Mouse (Mus musculus): ENCODE results near the gene Agpat1. TPM values are rescaled to one million over a fixed set of nuclear protein-coding genes. Genes with fewer than 3 reads are reported as not detected.

Agpat1 gene
- total RNA-seq, 2 experiments from 2014 or later = 56.3 to 57.9 TPM

GRCm38 (mm10) chr17:34646906-34647787, 43.1 kb downstream of the Agpat1 start, which contains the start of gene Atf6b:
Gene Atf6b, plus strand, starts transcription at chr17:34647146.
- intact Hi-C loops (cut with DNase I) = no loop called here
- peak; percentile 93 for DNase-seq

- DNase-seq = peak in 1 of 2 experiments; percentile 1
Observed at GRCm38 (mm10) chr17:34648141-34648890, 44.3 kb downstream of the Agpat1 start.

GRCm38 (mm10) chr17:34649106-34649864, 45.2 kb downstream of the Agpat1 start:
- intact Hi-C loops (cut with DNase I) = no loop called here
- DNase-seq = no peak

More at GRCm38 (mm10) chr17:34648141-34648890, 44.3 kb downstream of the Agpat1 start:
- intact Hi-C loops (cut with DNase I) = no loop called here

- intact Hi-C loops (cut with DNase I) = loop anchor here (5.0 kb wide), 2 partner anchors 42 to 162 kb away; no protein-coding TSS in a partner anchor
- DNase-seq = no peak
Observed at GRCm38 (mm10) chr17:34650781-34651180, 46.7 kb downstream of the Agpat1 start.

- intact Hi-C loops (cut with DNase I) = loop anchor here (5.0 kb wide), 2 partner anchors 41 to 161 kb away; no protein-coding TSS in a partner anchor
Observed at GRCm38 (mm10) chr17:34651507-34652221, 47.6 kb downstream of the Agpat1 start.

GRCm38 (mm10) chr17:34652546-34652945, 48.5 kb downstream of the Agpat1 start:
- DNase-seq = no peak
- intact Hi-C loops (cut with DNase I) = loop anchor here (5.0 kb wide), 2 partner anchors 40 to 160 kb away; no protein-coding TSS in a partner anchor

More at GRCm38 (mm10) chr17:34651507-34652221, 47.6 kb downstream of the Agpat1 start:
- peak; percentile 59 to 71 for DNase-seq

- intact Hi-C loops (cut with DNase I) = loop anchor here (5.0 kb wide), 2 partner anchors 39 to 159 kb away; no protein-coding TSS in a partner anchor
- no peak for DNase-seq
Observed at GRCm38 (mm10) chr17:34652985-34653384, 48.9 kb downstream of the Agpat1 start.

GRCm38 (mm10) chr17:34653746-34654285, 49.8 kb downstream of the Agpat1 start:
- peak; percentile 68 to 83 for DNase-seq

GRCm38 (mm10) chr17:34654392-34654791, 50.3 kb downstream of the Agpat1 start:
- intact Hi-C loops (cut with DNase I) = loop anchor here (1.0 to 5.0 kb wide), 3 partner anchors 38 to 158 kb away; no protein-coding TSS in a partner anchor
- DNase-seq = no peak

More at GRCm38 (mm10) chr17:34653746-34654285, 49.8 kb downstream of the Agpat1 start:
- intact Hi-C loops (cut with DNase I) = loop anchor here (1.0 to 5.0 kb wide), 3 partner anchors 38 to 158 kb away; no protein-coding TSS in a partner anchor

GRCm38 (mm10) chr17:34655160-34655559, 51.1 kb downstream of the Agpat1 start:
- peak in 1 of 2 experiments; percentile 75 for DNase-seq
- intact Hi-C loops (cut with DNase I) = no loop called here

- peak; percentile 92 to 93 for DNase-seq
- intact Hi-C loops (cut with DNase I) = no loop called here
Observed at GRCm38 (mm10) chr17:34655581-34655991, 51.5 kb downstream of the Agpat1 start.

- DNase-seq = peak; percentile 62 to 65
- intact Hi-C loops (cut with DNase I) = no loop called here
Observed at GRCm38 (mm10) chr17:34656666-34657065, 52.6 kb downstream of the Agpat1 start.

GRCm38 (mm10) chr17:34657271-34657670, 53.2 kb downstream of the Agpat1 start:
- intact Hi-C loops (cut with DNase I) = no loop called here
- DNase-seq = no peak

GRCm38 (mm10) chr17:34658145-34658544, 54.1 kb downstream of the Agpat1 start:
- DNase-seq = no peak
- intact Hi-C loops (cut with DNase I) = no loop called here

GRCm38 (mm10) chr17:34658591-34658990, 54.5 kb downstream of the Agpat1 start:
- DNase-seq = no peak
- intact Hi-C loops (cut with DNase I) = no loop called here

- intact Hi-C loops (cut with DNase I) = no loop called here
- DNase-seq = no peak
Observed at GRCm38 (mm10) chr17:34659181-34659896, 55.3 kb downstream of the Agpat1 start.

GRCm38 (mm10) chr17:34659897-34660214, 55.8 kb downstream of the Agpat1 start:
- DNase-seq = no peak
- intact Hi-C loops (cut with DNase I) = no loop called here

- intact Hi-C loops (cut with DNase I) = no loop called here
- peak; percentile 49 to 60 for DNase-seq
Observed at GRCm38 (mm10) chr17:34660259-34660820, 56.3 kb downstream of the Agpat1 start.

Data from heart, postnatal 14 days (tissue).